Mouse (Mus musculus) CH12F3 (cell line): ENCODE measurements around the gene Cic.

Experiments used
- in situ Hi-C: fragments of 300-500 bp; cut with MboI; formaldehyde crosslinking; loops from 2 replicates; pipeline ENCODE4 v1.14.3; 2020; ENCODE audit warnings: low sequenced_read_pairs

Cic gene

GRCm38 (mm10) chr7:25281734-25282601 is 14.5 kb downstream of the Cic start:
- in situ Hi-C loops: no loop called here

- in situ Hi-C loops: no loop called here
Measured at GRCm38 (mm10) chr7:25282731-25283211, 15.3 kb downstream of the Cic start.

GRCm38 (mm10) chr7:25283637-25284036 is 16.1 kb downstream of the Cic start:
- in situ Hi-C loops: no loop called here

DNA sequence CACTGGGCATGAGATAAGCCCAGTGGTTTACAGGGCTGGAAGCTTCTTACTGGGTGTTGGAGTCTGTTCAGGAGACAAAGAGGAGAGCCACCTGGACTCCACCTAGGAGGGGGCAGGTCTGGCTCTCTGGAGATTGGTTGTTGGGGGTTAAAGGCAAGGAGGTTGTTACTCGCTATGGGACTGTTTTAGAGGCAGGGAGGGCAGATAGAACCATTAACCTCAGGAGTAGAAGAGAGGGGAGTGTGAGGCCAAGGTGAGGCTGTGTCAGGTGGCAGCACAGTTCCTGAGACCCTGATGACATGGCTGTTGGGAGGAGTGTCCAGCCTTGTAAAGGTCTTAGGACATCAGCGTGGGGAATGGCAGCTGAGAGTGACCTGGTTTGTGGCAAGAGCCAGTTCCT is 16.7 kb downstream of the Cic start:
- in situ Hi-C loops: no loop called here

DNA sequence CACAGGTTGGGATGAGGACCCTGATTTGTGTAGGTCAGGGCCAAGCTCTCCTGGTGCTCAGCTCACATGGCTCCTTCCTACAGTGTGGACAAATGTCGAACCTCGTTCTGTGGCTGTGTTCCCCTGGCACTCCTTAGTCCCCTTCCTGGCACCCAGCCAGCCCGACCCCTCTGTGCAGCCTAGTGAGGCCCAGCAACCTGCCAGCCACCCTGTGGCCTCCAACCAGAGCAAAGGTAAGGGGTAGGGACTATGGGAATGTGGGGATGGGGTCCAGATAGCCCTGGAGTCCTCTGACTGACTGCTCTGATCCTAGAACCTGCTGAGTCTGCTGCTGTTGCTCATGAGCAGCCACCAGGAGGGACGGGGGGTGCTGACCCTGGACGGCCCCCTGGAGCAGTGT is 17.3 kb downstream of the Cic start:
- in situ Hi-C loops: no loop called here

DNA sequence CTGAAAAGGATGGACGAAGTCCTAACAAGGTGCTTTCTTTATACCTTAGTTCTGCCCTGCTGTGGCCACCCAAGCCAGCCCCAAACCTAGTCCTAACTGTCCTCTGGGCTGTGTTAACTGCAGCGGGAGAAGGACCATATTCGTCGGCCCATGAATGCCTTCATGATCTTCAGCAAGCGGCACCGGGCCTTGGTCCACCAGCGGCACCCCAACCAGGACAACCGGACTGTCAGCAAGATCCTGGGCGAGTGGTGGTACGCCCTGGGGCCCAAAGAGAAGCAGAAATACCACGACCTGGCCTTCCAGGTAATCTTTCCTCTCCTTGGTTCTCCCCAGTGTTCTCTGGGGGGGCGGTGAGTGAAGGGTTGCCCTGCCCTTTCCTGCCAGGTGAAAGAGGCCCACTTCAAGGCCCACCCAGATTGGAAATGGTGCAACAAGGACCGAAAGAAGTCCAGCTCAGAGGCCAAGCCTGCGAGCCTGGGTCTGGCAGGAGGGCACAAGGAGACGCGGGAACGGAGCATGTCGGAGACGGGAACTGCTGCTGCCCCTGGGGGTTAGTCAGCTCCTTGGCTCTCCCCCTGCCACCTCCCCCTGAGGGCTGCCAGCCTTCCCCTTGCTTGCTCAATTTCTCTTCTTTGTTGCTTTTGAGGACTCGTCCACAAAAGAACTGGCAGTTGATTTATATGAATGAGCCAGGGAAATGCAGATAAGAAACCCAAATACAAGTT is 18.2 kb downstream of the Cic start:
- in situ Hi-C loops: no loop called here

DNA sequence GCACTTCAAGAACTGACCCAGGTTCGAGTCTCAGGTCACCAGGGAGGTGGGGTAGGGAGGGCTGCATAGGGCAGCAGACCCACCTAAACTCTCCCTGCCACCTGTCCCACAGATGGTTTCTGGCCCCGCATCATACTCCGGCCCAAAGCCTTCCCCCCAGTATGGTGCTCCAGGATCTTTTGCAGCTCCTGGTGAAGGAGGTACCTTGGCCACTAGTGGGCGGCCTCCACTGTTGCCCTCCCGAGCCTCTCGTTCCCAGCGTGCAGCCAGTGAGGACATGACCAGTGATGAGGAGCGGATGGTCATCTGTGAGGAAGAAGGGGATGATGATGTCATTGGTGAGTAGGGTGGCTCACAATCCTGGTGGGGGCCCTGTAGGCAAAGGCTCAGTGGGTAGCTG is 19.5 kb downstream of the Cic start:
- in situ Hi-C loops: no loop called here

DNA sequence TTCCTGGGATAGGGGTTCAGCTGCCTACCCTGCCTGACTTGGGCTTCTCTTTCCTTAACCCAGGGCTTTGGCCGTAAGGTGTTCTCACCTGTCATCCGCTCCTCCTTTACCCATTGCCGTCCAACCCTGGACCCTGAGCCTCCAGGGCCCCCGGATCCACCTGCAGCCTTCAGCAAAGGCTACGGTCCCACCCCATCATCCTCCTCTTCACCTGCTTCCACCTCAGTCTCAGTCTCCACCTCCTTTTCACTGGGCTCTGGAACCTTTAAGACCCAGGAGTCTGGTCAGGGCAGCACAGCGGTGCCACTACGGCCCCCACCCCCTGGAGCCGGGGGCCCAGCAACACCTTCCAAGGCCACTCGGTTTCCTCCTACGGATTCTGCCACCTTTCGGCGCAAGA is 20.5 kb downstream of the Cic start:
- in situ Hi-C loops: no loop called here

- in situ Hi-C loops: no loop called here
Measured at GRCm38 (mm10) chr7:25288721-25289120, 21.2 kb downstream of the Cic start.

GRCm38 (mm10) chr7:25289925-25290324 is 22.4 kb downstream of the Cic start:
- in situ Hi-C loops: no loop called here

GRCm38 (mm10) chr7:25290463-25290862 is 23.0 kb downstream of the Cic start:
- in situ Hi-C loops: no loop called here

DNA sequence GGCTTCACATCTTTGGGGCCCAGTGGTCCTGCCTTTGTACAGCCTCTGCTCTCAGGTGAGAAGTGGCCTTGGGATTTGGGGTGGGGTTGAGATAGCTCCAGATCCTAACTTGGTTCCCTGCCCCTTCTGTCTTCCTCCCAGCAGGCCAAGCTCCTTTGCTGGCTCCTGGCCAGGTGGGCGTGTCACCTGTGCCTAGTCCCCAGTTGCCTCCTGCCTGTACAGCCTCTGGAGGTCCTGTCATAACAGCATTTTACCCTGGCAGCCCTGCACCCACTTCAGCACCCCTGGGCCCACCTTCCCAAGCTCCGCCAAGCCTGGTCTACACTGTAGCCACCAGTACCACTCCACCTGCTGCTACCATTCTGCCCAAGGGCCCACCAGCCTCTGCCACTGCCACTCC is 23.4 kb downstream of the Cic start:
- in situ Hi-C loops: no loop called here

DNA sequence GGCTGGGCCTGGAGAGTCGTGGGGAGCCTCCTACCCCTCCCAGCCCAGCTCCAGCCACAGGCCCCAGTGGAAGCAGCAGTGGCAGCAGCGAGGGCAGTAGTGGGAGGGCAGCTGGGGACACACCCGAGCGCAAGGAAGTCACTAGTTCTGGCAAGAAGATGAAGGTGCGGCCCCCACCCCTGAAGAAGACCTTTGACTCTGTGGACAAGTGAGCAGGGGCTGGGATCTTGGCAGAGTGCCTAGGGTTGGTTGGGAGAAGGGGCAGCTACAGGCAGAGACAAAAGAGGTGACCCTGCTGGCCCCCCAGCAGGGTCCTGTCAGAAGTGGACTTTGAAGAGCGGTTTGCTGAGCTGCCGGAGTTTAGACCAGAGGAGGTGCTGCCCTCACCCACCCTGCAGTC is 24.6 kb downstream of the Cic start:
- in situ Hi-C loops: no loop called here

GRCm38 (mm10) chr7:25293191-25293739 is 25.8 kb downstream of the Cic start:
- in situ Hi-C loops: no loop called here

DNA sequence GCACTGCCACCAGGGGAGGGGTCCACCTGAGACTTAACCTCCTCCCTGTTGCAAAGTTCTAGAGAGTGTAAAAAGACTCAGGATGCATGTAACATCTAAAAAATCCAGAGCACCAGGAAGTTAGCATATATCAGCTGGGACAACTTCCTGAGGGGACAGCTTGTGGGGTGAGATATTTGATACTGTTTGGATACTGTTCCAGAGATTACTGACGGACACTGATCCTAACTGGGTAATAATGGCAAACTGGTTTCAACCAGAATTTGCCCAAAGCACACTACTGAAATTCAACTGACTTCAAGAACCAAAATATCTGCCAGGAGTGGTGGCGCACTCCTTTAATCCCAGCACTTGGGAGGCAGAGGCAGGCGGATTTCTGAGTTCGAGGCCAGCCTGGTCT is 27.0 kb downstream of the Cic start:
- in situ Hi-C loops: no loop called here

DNA sequence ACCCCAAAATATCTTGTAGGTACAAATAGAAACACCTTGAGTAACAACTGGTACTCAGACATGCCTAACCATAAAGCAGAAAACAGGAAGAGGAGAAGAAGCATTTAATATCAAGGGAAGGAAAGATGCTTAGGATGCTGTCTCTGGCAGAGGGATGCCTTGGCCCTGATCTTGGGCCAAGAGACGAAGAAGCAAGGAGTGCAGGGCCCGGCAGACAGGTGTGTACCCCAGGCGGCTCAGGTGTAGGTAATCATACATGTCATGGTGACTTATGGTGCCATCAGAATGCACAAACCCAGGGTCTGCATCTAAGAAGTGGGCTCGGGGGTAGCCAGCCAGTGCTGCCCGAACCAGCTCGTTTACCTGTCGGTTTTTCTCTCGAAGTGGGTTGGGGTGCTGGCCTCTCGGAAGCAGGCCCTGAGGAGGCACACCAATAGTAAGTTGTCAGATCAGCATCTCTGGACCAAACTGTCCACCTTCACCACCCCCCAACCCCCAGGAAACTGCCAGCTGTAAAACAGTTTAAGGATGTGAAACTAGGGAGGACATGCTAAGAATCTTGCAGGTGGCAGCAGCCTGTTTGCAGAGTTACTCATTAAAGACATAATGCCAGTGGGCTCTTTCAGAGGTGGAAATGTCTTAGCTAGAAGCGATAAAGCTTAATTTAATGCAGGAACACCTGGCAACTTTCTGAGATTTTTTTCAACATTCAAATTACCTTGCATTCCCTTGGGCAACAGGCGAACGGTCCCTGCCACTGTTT is 27.6 kb downstream of the Cic start:
- in situ Hi-C loops: no loop called here

- in situ Hi-C loops: no loop called here
Measured at GRCm38 (mm10) chr7:25296945-25297453, 29.5 kb downstream of the Cic start.

DNA sequence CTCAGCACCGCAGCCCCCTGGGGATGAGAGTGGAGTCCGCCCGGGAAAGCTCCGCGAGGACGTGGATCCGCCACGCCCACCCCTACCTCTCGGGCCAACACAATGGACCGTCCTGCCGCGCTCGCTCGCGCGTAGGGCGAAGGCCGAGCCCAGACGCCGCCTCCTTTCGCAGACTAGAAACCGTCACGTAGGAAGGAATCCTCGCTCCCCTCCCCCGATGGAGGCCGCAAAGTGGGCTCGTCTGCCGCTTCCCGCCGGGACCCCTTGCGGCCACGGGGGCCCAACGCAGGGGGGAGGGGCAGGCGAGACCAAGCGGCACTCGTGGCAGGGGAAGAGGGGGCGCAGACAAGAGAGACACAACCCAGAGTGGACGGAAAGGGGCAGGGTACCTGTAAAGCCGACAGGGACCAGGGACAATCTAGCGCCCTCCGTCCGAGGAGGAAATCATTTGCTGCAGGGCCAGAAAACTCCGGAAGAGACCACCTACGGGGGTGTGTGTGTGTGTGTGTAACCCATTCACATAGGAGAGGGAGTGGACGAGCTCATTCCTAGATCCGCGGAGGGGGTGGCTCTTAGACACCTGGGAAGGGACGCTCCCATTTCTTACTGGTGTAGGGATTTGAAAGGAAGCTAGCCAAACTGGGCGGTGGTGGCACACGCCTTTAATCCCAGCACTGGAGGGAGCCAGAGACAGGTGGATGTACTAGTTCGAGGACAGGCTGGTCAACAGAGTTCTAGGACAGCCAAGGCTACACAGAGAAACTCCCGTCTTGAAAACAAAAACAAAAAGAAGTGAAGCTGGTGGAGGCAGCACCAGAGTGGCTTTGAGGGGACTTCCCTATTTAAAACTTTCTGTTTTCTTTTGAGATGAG is 30.2 kb downstream of the Cic start, which contains the start of gene Pafah1b3:
Pafah1b3 (minus strand) TSS at position 533 of the 872 bp plus-strand sequence.
- in situ Hi-C loops: no loop called here

DNA sequence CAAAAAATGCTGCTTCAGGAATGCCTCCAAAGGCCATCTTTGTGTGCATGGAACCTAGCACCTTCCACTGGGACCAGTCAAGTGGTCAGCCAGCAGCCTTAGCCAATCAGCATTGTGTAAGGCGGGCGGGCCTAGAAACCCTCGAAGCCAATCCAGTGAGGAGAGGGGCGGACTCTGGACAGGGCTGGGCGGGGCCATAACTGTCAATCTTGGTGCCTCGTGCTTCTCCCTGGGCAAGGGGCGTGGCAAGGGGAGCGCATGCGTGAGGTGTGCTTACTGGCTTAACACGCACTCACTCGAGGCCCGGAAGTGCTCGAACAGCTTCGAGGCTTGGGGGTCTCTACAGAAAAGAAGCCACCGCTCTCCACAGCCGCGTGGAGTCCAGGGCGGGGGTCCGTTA is 33.6 kb downstream of the Cic start, which contains the start of gene Prr19:
Prr19 (plus strand) TSS at position 349 of the 400 bp plus-strand sequence.
- in situ Hi-C loops: no loop called here
